Mouse (Mus musculus) liver, embryonic 12.5 days (tissue): Measurements from ENCODE around the gene Anxa11. TPM values are rescaled to one million over a fixed set of nuclear protein-coding genes. Genes with fewer than 3 reads are reported as not detected.
"Not testable (repeated sequence)": the region's sequence is repeated elsewhere in the genome, so short reads cannot be mapped to it uniquely, and the experiment has no call there.

Experiments
- ATAC-seq: fragments of 200-750 bp; cut with Nextera tagmentation; 2 replicates; pipeline ENCODE4 v1.8.0; 2017; ENCODE audit warnings: moderate number of reproducible peaks, mild to moderate bottlenecking, moderate library complexity
- H3K27ac ChIP-seq: fragments of 300-500 bp; sonication (generic); 2 replicates; pipeline ENCODE4 v1.5.1; 2016; ENCODE audit warnings: mild to moderate bottlenecking
- H3K27me3 ChIP-seq: fragments of 300-500 bp; sonication (generic); replicated peaks from 2 replicates; pipeline ENCODE4 v1.6.1; 2016; ENCODE audit warnings: mild to moderate bottlenecking, moderate library complexity
- H3K36me3 ChIP-seq: fragments of 300-500 bp; sonication (generic); 2 replicates; pipeline ENCODE4 v1.6.1; 2016; ENCODE audit warnings: mild to moderate bottlenecking, moderate library complexity
- H3K4me1 ChIP-seq: fragments of 300-500 bp; sonication (generic); 2 replicates; pipeline ENCODE4 v1.6.1; 2016
- H3K4me2 ChIP-seq: fragments of 300-500 bp; sonication (generic); 2 replicates; pipeline ENCODE4 v1.6.1; 2016; ENCODE audit warnings: mild to moderate bottlenecking, moderate library complexity
- H3K4me3 ChIP-seq: fragments of 300-500 bp; sonication (generic); 2 replicates; pipeline ENCODE4 v1.5.1; 2016; ENCODE audit warnings: mild to moderate bottlenecking, moderate library complexity
- H3K9ac ChIP-seq: fragments of 300-500 bp; sonication (generic); 2 replicates; pipeline ENCODE4 v1.6.1; 2016; ENCODE audit warnings: mild to moderate bottlenecking, moderate library complexity
- H3K9me3 ChIP-seq: fragments of 300-500 bp; sonication (generic); replicated peaks from 2 replicates; pipeline ENCODE4 v1.6.1; 2016; ENCODE audit warnings: mild to moderate bottlenecking, moderate library complexity
- WGBS: fragments of 180-500 bp; shearing (Covaris S2); methylation state at CpG from one replicate; pipeline ENCODE4 v1.1.7; 2016; ENCODE audit not compliant: insufficient replicate concordance; 5-methylcytosine and 5-hydroxymethylcytosine counted together
- polyA plus RNA-seq: library from polyadenylated mRNA; unstranded; fragments of >200 nt; fragmentation: Nextera tagmentation; extraction: Ambion mirVana; gene quantifications from 2 replicates; pipeline ENCODE4 v1.2.1, GENCODE M21; 2016

The Anxa11 gene
- polyA plus RNA-seq, 1 experiment from 2014 or later, result 10.1 TPM

DNA sequence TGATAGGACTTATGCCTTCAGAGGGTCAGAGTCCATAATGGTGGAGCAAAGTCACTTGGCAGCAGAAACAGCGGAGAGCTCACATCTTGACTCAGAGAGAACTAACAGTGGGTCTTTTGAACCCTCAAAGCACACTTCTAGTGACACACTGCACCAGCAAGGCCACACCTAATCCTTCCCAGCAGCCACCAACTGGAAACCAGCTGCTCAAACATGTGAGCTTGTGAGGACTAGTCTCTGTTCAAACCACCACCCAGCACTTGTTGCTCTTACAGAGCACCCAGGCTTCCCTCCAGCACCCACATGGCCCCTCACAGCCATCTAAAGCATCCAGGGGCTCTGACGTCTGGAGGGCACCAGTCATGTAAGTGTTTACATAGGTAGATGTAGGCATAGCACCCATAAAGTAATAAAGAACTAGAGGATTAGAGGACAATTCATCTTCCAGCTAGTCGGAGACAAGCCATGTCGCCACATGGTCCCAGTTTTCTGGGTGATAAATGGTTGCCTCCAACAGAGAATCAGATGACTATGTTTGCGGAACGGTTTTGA lies 4.0 kb downstream of the Anxa11 start:
- Histone ChIP-seq H3K27ac (no peak overlapping the region), H3K4me2 (no peak overlapping the region), H3K9me3 (no peaks in the 10 kb centered on the region), H3K27me3 (peaks cover 11% of the 10 kb centered on the region), H3K4me1 (peaks cover 31% of the 10 kb centered on the region), H3K4me3 (no peak overlapping the region), H3K36me3 (no peaks in the 10 kb centered on the region), H3K9ac (no peak overlapping the region)
- 74% methylated on average over 6 of the region's 6 CpGs for WGBS
- ATAC-seq, result no peak

DNA sequence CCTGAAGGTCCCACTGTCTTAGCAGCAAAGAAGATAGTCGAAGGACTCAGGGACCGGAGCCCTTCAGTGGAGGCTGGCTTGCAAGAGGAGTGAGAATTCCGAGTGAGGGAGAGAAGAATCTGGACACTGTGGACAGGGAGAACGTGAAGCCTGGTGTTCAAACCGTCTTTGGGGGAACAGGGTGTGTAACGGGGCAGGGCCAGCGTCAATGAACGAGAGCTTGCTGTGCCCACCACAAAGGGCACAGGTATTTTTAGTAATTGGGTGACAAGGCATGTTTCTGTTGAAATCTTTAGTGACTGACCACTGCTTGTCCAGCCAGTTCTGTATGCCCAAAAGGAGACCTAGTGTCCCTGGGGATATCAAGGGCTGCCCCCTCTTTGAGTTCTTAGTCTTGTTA lies 4.6 kb downstream of the Anxa11 start:
- Histone ChIP-seq H3K4me2 (no peak overlapping the region), H3K9me3 (no peaks in the 10 kb centered on the region), H3K4me3 (no peak overlapping the region), H3K36me3 (no peaks in the 10 kb centered on the region), H3K27me3 (peaks cover 11% of the 10 kb centered on the region), H3K9ac (no peak overlapping the region), H3K27ac (no peak overlapping the region), H3K4me1 (peaks cover 30% of the 10 kb centered on the region)
- no peak for ATAC-seq
- 80% methylated on average over 8 of the region's 8 CpGs for WGBS

DNA sequence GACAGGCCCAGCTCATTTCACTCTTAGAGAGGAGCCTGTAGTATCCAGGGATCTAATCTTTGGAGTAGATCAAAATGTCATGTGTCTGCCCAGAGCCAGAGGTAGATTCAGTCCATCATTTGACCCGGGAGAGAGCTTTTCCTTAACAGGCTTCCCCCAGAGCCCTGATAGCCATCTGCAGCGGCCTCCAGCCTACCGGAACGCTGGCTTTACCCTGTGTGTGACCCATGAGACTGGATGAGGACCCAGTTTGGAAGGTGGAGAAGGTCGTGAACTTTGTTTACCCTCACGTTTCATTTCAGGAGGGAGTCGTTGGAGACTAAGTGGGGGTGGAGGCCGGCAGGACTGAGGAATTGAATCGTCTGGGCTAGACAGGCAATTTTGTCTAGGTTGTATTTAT lies 5.7 kb downstream of the Anxa11 start:
- Histone ChIP-seq H3K4me2 (peak overlapping the region; percentile 36; the same call in 1 of the 2 replicates), H3K4me3 (no peak overlapping the region), H3K27me3 (peaks cover 8% of the 10 kb centered on the region), H3K9ac (no peak overlapping the region), H3K36me3 (no peaks in the 10 kb centered on the region), H3K9me3 (no peaks in the 10 kb centered on the region), H3K4me1 (peaks cover 19% of the 10 kb centered on the region), H3K27ac (no peak overlapping the region)
- no peak for ATAC-seq
- WGBS, result 43% methylated on average over 9 of the region's 9 CpGs

DNA sequence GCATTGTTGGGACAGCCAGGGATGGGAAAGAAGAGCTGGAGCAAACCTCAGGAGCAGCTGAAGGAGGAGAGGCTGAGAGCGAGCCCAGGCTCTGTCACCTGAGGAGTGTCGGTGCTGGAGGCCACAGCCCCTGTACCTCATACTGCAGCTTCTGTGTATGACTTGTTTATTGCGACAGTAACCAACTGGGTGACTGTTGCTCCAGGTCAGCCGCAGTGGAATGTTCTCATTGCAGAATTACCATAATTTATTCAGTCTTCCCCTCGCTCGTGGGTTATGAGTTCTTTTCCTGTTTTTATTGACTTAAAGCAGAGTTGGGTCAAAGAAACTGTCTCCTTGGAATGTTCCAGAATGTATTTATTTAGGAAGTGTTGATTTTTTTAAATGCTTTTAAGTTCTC lies 6.3 kb downstream of the Anxa11 start:
- H3K4me3 ChIP-seq, result no peak overlapping the region
- no peak overlapping the region for H3K27ac ChIP-seq
- 78% methylated on average over 6 of the region's 6 CpGs for WGBS
- no peaks in the 10 kb centered on the region for H3K9me3 ChIP-seq
- H3K9ac ChIP-seq, result no peak overlapping the region
- H3K4me2 ChIP-seq, result no peak overlapping the region
- 0 out of 2 replicates have a peak, but pooled peaks cover 3% of the 10 kb centered on the region for H3K27me3 ChIP-seq
- ATAC-seq, result no peak
- peaks cover 18% of the 10 kb centered on the region for H3K4me1 ChIP-seq
- H3K36me3 ChIP-seq, result no peaks in the 10 kb centered on the region

DNA sequence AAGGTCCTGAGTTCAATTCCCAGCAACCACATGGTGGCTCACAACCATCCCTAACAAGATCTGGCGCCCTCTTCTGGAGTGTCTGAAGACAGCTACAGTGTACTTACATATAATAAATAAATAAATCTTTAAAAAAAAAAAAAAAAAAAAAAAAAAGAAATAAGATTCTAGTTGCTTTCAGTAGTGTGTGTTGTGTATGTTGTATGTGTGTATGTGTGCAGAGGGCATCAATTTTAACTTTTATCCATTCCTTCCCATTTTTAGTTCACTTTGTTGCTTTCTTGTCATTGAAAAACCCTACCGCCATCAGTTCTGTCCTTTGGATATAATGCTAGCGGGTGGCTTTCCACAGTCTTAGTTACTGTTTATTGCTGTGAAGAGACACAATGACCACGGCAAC lies 6.8 kb downstream of the Anxa11 start:
- H3K4me3 ChIP-seq, ATAC-seq, H3K4me2 ChIP-seq, H3K27me3 ChIP-seq, H3K36me3 ChIP-seq, H3K9me3 ChIP-seq, H3K9ac ChIP-seq, H3K27ac ChIP-seq: not testable (repeated sequence)
- peaks cover 18% of the 10 kb centered on the region for H3K4me1 ChIP-seq
- WGBS, result 84% methylated on average over 3 of the region's 4 CpGs

DNA sequence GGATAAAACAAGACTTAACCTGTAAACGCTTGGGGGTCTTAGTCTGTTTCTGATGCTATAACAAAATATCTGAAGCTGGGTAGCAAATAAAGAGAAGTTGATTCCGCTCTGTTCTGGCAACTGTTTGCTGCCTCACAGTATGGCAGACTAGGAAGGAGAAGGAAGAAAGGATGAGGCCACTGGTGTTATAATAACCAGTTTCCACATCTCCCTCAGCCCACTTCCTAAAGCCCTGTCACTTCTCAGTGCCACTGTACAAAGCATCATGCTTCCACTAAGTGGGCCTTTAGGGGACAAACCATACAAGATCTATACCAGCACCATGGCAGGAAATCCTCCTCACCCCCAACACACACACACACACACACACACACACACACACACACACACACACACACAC lies 8.5 kb downstream of the Anxa11 start:
- Histone ChIP-seq H3K9me3 (no peaks in the 10 kb centered on the region), H3K4me1 (peaks cover 26% of the 10 kb centered on the region), H3K27ac (no peak overlapping the region), H3K36me3 (no peaks in the 10 kb centered on the region), H3K27me3 (no peaks in the 10 kb centered on the region), H3K4me2 (no peak overlapping the region), H3K9ac (no peak overlapping the region), H3K4me3 (no peak overlapping the region)
- ATAC-seq, result no peak
- whole genome bisulfite sequencing, result 73% methylated on average over 2 of the region's 2 CpGs

DNA sequence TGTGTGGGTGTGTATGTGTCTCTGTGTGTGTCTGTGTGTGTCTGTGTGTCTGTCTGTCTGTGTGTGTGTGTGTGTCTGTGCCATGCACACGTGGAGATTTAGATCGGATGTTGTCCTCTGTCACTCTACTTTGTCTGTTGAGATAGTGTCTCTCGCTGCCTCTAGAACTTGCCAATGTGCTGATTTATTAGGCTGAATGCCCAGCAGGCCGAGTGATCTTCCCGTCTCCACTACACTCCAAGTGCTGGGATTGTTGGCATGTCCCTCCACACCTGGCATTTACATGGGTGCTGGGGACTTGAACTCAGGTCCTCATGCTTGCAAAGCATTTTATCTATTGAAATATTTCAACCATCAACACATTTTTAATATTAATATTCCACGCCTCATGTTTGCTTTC lies 9.2 kb downstream of the Anxa11 start:
- Histone ChIP-seq H3K27me3 (no peaks in the 10 kb centered on the region), H3K4me3 (no peak overlapping the region), H3K9me3 (no peaks in the 10 kb centered on the region), H3K4me2 (no peak overlapping the region), H3K27ac (no peak overlapping the region), H3K9ac (no peak overlapping the region), H3K36me3 (no peaks in the 10 kb centered on the region), H3K4me1 (peaks cover 34% of the 10 kb centered on the region)
- ATAC-seq, result no peak
- 67% methylated on average over 6 of the region's 6 CpGs for WGBS

DNA sequence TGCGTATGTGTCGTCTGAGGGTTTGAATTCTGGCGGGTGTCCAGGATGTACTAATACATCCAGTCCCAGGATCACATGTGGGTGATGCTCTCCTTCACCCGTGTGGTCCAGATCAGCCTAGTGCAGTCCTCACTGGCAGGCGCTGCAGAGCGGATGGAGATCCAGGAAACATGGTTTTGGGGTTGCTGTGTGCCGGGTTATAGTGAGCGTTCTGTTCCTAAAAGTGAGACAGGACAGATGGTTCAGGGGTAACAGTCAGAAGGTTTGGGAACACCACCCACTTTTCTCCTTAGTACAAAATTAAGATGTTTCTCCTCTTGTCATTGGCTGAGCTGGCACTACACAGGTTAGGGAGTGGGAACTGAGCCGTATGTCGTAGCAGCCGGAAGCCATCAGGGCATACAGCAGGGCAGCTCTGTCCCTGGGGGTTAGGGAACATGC lies 10.2 kb downstream of the Anxa11 start:
- H3K4me1 ChIP-seq, result peaks cover 39% of the 10 kb centered on the region
- no peak for ATAC-seq
- no peak overlapping the region for H3K4me3 ChIP-seq
- H3K36me3 ChIP-seq, result no peaks in the 10 kb centered on the region
- no peak overlapping the region for H3K27ac ChIP-seq
- H3K9ac ChIP-seq, result no peak overlapping the region
- H3K9me3 ChIP-seq, result no peaks in the 10 kb centered on the region
- H3K27me3 ChIP-seq, result no peaks in the 10 kb centered on the region
- 79% methylated on average over 11 of the region's 11 CpGs for WGBS
- H3K4me2 ChIP-seq, result no peak overlapping the region

DNA sequence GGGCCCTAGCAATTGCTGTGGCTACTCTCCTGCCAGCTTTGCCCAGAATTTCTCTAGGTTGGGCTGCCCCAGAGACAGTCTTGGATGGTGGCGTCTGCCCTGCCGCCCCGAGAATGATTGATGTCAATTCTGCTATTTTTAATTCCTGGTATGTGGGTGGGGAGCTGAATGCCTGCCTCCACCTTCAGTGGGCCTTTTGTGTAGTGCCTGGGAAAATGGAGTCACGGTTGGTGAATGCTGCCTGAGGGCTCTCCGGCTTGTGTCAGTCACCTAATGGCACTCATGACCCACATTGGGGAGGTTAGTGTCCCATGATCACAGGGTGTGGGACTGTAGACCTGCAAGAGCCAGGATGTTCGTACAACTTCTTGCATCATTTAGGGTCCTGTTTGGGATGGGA lies 11.3 kb downstream of the Anxa11 start:
- no peak overlapping the region for H3K4me3 ChIP-seq
- no peaks in the 10 kb centered on the region for H3K9me3 ChIP-seq
- H3K4me2 ChIP-seq, result no peak overlapping the region
- peaks cover 40% of the 10 kb centered on the region for H3K4me1 ChIP-seq
- no peak for ATAC-seq
- H3K27ac ChIP-seq, result no peak overlapping the region
- 68% methylated on average over 6 of the region's 6 CpGs for WGBS
- H3K27me3 ChIP-seq, result no peaks in the 10 kb centered on the region
- no peaks in the 10 kb centered on the region for H3K36me3 ChIP-seq
- H3K9ac ChIP-seq, result no peak overlapping the region

DNA sequence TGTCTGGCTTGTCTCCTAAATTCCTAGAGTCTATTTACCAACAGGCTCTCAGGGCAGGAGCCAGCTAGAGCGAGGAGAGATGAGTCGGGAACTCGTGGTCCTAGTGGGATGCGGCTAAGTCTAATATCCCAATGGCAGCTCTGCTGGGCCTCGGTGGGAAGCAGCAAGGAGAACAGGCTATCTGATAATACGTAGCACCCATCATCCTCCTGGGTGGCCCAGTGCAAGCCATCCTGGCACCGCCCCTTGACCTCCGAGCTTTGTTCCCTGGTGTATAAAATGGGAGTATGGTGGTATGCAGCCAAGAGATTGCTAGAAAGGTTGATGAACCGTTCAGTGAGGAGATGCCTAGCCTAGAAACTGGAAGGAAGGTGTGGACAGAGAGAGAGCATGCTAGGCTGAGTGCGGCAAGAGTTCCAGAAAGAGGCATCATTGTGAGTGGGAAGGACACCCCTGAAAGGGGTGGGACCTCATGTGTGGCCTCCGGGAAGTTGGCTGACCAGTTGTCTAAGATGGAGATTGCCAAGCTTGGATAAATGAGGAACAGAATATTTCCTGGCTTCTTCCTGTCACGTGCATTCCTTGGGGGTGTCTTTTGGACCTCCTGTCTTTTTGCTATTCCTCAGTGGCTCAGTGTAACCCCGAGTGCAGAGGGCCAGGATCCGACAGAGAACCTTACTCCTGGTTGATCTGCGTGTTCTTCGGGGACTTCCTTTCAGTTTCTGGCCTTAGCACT lies 11.9 kb downstream of the Anxa11 start:
- Histone ChIP-seq H3K4me1 (peaks cover 46% of the 10 kb centered on the region), H3K36me3 (no peaks in the 10 kb centered on the region), H3K9ac (no peak overlapping the region), H3K27ac (no peak overlapping the region), H3K4me2 (no peak overlapping the region), H3K27me3 (no peaks in the 10 kb centered on the region), H3K9me3 (no peaks in the 10 kb centered on the region), H3K4me3 (no peak overlapping the region)
- no peak for ATAC-seq
- 76% methylated on average over 16 of the region's 16 CpGs for WGBS

DNA sequence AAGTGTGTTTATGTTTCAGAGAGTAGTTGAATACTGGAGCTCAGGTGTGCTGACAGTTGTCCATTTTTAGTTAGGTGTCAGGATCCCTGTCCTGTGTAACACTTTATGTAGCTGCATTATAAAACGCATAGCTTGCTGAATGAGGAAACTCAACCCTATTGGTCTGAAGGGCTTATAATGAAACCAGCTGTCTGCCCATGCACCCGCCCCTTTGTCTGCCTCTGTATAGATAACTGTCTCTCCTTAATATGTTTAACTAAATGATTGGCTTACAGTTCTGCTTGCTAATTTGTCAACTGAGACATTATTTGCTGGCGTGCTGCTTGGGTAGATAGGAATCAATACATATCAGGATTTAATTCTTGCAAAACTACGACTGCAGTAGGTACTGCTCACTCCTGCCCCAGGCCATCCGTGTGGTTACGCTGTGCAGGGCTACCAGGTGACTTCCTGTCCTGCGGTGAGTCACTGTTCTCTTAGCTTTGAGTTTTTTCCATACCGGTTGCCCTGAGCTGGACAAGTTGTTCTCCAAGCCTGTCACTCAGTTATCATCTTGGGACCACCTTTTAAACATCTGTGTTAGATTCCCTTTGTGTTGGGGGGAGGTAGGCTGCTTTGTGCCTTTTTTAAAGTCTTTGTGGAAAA lies 13.4 kb downstream of the Anxa11 start:
- H3K4me2 ChIP-seq, result peak overlapping the region; percentile 32
- no peaks in the 10 kb centered on the region for H3K9me3 ChIP-seq
- peak; percentile 47 for ATAC-seq
- no peak overlapping the region for H3K4me3 ChIP-seq
- WGBS, result 29% methylated on average over 8 of the region's 8 CpGs
- H3K4me1 ChIP-seq, result peaks cover 46% of the 10 kb centered on the region
- no peaks in the 10 kb centered on the region for H3K36me3 ChIP-seq
- no peak overlapping the region for H3K27ac ChIP-seq
- H3K27me3 ChIP-seq, result no peaks in the 10 kb centered on the region
- 0 out of 2 replicates have a peak overlapping the region, but pooled peaks have one; percentile 19 for H3K9ac ChIP-seq

DNA sequence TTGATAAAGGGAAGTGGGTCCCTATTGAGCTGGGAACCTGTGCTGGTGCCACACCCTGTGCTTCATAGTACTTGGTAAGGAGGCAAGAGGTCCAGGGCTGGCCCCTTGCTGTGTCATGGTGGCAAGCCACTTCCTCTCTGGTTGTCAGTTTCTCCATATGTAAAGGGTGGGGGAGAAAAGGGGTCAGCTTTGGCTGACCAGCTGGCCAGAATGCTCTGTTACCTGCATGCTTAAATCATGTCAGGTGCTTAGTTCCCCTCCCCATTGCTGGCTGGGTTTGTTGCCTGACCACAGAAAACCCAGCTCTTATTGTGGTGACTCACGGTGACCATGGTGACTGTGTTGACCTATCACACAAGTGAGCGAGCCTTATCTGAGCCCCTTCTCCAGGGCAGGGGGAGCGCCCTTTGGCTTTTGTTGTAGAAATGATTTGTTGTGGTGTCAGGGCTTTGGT lies 15.2 kb downstream of the Anxa11 start:
- Histone ChIP-seq H3K9me3 (no peaks in the 10 kb centered on the region), H3K4me3 (no peak overlapping the region), H3K9ac (no peak overlapping the region), H3K27ac (no peak overlapping the region), H3K4me1 (peaks cover 54% of the 10 kb centered on the region), H3K27me3 (no peaks in the 10 kb centered on the region), H3K36me3 (no peaks in the 10 kb centered on the region), H3K4me2 (peak overlapping the region; percentile 25)
- 11% methylated on average over 3 of the region's 3 CpGs for WGBS
- peak; percentile 66 for ATAC-seq
